Mouse (Mus musculus) CD4-positive helper T cell, adult 2 months (primary cell): ENCODE measurements around the gene Hyou1.
"Not testable (repeated sequence)": the region's sequence is repeated elsewhere in the genome, so short reads cannot be mapped to it uniquely, and the experiment has no call there.

ENCODE experiments used
- DNase-seq: peaks from one replicate; pipeline ENCODE4 v3.0.0-alpha.2; 2012; ENCODE audit warnings: low read depth, missing footprints, low spot score

Hyou1 gene

DNA sequence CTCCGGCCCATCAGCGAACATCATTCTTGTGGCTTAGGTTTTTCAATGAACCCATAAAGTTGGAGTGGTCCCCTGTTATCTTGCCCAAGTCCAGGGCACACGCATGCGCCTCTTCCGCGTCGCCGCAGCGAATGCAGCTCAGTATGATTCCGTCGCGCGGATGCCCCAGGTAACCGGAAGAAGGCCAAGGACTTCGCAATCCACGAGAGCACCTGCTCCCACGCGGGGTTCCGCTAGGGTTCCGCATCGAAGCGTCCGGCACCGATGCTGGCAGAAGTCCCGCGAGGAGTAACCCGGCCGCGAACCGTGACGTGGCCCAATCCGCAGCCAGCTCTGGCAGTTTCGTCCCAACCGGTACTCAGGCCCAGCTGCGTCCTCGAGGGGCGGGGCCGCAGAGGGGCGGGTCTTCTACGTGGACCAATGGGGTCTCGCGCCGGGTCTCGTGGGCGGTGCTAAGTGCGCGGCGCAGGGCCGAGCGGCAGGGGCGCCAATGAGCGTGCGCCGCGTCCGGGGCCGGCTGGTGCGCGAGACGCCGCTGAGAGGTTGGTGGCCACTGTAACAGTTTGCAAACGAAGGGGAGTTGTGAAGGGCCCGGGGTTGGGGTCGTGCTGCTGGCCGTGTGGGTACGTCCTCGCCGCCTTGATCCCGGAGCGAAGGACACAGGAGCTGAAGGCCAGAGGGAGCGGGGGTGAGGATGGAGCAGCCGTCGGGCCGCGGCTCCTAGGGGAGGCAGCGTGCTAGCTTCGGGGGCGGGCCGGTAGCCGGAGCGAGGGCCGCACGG is at the start of gene Hyou1:
Gene Hyou1, plus strand, starts transcription at position 437 of the 781 bp plus-strand sequence.
- peak; percentile 99 for DNase-seq

DNA sequence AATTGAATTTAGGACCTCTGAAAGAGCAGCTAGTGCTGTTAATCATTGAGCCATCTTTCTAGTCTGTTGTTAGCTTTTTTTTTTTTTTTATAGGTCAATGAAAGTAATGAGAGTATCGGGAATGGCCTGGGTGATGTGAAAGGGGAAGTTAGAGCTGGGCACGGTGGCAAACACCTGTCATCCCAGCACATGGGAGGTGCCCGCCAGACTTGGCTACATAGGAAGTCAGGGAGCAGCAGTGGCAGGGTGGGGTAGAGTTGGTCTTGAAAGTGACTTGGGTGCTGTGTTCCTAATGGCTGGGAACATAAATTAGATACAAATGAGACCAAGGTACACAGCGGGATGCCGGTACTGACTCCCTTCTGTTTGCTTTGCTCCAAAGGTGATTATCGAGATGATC is 48.6 kb upstream of the Hyou1 start:
- no peak for DNase-seq

DNA sequence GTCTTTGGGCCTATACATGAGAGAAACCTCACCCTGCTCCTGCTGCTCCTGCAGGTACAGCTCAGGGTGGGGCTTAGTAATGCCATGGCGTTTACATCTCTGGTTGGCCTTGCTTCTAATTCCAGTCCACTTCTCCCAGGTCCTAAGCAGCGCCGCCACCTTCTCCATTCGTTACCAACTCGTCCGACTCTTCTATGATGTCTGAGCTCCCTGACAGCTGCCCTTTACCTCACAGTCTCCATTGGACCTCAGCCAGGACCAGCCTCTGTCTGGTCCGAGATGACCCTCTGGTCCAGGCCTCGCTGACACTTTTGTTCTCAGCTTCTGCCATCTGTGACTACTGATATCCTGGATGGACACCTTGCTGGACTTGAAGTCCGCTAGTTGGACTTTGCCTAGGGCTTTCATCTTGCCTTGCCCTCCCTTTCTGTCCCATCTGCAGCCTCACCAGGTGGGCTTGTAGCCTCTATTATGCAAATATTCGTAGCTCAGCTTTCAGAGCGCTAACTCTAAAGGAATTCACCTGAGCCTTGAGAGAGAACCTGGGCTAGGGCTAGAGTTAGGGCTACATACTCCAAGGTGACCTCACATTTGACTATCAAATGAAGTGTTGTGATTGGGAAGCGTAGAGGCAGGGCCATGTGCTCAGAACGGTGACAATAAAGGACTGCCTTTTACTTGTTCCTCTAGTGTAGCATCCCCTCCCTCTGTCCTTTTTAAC is 46.2 kb upstream of the Hyou1 start:
- DNase-seq = no peak

DNA sequence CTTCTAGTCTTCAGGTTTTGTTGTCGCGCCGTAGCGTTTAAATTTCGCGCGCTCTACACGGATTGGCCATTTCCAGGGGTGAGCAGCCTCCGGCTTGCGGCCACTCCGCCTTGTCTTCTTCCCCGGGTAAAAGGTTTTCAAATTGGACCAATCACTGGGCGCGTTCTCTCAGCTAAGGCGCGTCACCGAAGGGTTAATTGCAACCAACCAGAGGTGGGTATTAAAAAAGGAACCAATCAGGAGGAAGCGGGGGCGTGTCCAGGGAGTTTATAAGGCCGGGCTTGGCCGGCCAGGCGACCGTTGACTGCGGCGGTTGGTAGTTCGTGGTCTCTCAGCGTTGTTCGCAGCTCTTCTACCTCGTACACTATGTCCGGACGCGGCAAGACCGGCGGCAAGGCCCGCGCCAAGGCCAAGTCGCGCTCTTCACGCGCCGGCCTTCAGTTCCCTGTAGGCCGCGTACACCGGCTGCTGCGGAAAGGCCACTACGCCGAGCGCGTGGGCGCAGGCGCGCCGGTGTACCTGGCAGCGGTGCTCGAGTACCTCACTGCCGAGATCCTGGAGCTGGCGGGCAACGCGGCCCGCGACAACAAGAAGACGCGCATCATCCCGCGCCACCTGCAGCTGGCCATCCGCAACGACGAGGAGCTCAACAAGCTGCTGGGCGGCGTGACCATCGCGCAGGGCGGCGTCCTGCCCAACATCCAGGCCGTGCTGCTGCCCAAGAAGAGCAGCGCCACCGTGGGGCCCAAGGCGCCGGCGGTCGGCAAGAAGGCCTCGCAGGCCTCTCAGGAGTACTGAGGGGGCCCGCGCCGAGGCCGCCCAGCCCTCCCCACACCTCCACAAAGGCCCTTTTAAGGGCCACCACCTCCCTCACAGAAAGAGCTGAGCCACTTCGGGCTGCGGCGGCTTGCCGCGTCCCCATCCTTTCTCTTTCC is 44.6 kb upstream of the Hyou1 start, which contains the start of gene H2afx:
Gene H2afx, plus strand, starts transcription at position 299 of the 935 bp plus-strand sequence.
- peak; percentile 99 for DNase-seq

DNA sequence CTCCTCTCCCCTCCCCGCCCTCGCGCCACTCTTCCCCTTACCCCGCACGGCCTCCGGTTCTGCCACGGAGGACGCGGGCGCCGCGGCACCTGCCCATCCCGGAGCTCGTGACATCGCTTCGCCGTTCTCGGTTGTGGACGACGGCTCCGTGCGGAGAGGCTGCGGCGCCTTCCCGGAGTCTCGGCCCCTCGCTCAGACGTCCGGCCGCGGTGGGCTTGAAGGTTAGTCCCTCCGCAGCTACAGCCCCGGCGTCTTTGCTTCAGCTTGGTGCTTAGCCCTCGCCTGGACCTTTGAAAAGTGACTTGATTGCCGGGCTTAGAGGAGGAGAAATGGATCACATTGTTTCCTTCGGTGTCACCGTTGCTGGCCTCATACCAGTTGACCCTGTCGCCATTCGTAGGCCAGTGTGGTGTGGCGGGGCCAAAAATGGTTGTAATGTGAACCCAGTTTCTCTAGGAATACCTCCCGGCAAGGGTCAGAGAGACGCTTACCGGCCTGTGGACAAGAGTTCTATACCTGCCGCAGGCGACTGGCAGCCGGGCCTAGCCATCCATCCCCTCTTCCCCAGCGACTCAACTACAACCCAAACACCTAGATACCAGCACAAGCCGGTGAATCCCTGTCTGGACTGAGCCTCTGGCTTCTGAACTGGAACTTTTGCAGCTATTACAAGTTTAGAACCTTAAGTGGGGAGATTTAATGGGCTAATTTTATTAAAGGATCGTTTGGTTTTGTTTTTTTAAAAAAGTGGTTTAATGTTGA is 43.8 kb upstream of the Hyou1 start:
- peak; percentile 32 for DNase-seq

DNA sequence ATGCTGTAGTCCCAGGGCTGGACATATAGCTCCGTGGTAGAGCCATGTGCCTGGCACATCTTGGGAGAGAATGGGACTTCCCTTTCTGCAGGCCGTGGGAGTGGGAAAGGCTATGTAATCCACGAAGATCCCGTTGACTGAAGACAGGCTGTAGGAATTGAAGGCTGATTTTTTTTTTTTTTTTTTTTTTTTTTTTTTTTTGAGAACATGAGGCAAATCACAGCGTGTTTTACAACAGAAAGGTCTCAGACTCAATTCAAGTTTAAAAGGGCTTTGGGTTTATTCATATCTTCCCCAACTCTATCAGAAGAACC is 43.2 kb upstream of the Hyou1 start:
- DNase-seq = no peak

DNA sequence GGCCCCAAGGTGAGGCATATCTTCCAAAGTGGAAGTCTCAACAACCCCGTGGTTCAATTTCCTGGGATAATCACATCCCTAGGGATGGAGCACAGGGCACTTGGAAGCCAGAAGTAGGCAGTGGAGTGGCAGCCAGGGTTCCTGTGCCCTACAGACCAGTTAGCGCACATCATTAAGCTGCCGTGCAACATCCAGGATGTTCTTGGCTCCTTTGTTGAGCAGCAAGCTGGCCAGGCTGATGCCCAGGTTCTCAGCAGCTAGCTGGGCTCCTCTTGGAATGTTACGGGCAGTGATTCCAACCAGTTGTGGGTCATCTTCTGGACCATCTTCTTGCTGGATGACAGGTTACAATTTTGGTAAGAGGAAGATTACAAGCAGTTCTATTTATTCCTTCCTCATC is 42.8 kb upstream of the Hyou1 start:
- not testable (repeated sequence) for DNase-seq

DNA sequence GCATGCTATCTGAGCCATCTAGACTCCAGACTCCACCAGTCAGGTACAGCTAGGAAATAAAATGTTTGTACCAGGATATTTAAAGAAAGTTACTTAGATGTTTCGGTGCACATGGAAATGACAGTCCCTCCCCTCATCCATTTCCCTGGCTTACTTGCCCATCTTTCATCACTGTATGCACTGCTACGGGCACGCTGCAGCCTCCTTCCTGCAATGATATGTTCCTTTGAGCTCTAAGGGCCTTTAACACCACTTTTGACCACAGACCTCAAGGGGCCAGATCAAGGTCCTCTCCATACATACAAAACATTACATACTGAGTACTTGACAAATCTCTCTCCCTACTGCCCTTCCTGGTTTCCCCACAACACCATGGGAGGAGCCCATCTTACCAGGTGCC is 42.3 kb upstream of the Hyou1 start:
- no peak for DNase-seq

DNA sequence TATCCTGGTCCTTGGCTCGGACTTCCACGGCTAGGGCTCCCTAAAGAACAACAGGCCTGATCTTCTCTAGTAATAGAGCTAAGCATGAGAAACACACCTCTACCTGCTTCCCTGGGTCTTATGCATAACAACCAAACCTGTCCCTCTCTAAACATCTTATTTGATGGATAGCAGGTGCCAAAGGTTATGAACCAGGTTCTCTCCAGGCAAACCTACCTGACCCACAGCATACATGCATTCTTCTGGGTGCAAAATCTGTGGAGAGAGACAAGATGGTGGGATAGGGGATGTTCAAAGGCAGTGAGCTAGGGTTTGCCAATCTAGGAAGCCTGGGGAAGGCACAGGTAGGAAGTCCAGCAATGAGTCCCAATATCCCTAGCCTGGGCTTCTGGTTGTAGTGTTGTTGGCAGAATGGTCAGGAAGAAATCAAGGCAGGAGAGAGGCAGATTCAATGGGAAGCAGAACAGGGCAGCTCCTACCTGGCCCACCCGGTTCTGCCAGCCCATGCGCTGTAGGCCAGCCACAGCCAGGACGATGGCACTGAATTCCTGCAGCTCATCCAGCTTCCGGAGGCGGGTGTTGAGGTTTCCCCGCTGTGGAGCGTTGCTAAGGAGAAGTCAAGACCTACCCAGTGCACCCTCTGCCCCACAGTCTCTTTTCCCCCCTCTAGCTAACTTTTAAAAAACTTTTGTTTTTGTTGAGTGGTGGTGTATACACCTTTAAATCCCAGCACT is 41.7 kb upstream of the Hyou1 start:
- DNase-seq = no peak

DNA sequence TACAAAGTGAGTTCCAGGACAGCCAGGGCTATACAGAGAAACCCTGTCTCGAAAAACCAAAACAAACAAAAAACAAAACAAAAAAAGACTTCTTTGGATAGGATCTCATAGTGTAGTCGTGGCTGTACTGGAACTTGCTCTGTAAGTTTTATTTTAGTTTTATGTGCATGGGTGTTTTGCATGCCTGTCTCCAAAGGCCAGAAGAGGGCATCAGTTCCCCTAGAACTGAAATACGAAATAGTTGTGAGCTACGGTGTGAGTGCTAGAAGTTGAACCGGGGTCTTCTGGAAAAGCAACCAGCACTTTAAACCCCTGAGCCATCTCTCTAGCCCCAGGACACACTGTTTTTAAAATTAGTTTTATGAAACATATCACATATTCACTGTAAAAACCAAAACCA is 40.7 kb upstream of the Hyou1 start:
- DNase-seq = no peak

DNA sequence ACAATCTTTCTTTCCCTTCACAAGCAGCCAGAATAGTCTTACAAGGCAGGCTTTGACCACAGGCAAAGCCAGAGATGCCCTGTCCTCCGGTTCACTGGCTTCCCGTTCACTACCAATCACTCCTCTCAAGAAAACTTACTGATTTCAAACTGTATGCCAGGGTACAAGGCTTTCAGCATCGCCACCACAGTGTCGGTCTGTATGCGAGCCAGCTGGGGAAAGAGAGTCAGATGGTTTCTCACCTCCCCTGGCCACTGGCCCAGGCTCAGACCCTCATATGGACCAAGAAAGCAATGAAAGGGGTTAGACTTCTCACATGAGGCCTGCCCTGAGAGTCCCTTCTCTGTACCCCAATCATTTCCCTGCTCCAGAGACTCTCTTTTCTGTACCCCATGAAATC is 37.8 kb upstream of the Hyou1 start:
- DNase-seq = no peak

DNA sequence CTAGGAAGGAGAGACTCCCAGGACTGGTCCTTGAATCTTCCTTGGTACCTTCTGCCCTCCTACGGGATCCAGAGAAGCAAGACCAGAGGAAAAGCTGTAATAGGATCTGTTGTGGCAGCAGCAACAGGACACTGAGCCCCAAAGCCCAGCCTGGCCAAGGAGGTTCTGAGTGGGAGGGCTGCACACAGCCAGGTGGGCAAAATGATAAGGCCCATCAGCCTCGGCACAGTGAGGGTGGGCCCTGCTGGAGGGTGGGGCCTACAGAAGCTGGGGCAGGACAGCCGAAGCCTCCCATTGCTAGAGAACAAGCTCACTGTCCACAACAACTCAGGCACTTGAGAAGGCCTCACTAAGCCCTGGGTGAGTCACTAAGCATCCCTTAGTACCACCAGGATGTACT is 37.1 kb upstream of the Hyou1 start:
- no peak for DNase-seq

DNA sequence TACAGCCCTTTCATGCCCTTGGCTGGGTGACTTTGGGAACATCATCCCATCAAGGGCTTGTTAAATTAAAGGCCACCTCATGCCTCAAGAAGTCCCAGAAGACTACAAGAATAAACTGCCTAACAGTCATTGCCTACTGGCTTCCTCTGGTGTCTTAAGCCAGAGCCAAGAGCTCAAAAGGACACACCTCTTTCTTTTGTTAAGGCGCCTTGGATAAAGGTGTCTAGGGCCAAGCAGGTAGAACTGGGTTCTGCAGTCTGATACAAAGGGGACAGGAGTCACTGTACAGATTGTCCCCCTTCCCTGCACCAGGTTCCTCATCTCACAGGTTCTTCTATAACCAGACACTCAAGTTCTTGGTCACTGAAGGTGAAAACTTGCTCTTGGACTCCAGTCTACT is 36.7 kb upstream of the Hyou1 start:
- DNase-seq = no peak

DNA sequence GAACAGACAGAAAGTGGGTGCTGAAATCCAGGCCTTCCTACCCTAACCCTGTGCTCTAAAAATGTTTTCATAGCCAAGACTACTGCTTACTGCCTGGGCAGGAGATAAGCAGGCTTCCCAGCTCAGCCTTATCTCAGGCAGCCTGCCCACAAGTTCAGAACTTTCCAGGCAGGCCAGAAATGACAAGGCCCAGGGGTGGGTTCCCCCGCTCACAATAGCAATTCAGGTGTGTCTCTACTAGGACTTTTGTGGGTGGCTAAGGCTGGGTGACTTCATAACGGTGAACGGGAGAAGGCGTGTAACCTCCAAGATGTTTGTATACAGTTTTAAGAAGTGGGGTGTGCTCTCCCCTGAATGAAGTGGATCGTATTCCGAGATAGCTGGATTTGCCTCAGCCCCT is 36.0 kb upstream of the Hyou1 start:
- DNase-seq = no peak

DNA sequence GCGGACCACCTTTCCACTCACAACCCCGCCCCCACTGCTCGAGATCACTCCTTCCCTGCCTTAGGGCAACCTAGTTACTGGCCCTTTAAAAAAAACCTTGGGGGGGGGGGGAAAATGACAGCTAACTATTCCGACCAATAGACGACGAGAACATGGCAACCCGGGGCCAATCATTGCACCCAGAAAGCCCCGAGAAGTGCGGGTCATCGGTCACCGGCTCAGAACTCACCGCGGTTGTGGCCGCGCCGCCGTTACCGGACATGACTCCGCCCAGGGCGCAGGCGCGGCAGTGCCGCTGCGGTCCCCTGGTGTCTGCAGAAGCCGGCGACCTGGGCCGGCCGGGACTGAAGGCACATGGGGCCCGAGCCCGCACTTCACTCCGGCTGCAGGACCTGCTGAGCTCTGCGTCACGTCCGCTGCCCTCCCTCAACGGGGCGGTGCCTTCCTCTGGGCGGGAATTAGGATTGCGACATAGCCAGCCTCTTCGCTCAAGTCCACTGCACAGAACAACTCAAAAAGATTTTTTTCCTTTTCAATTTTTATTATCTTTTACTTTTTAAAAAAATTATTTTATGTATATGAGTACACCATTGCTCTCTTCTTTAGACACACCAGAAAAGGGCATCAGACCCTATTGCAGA is 35.4 kb upstream of the Hyou1 start, which contains the start of gene Hmbs:
Gene Hmbs, minus strand, starts transcription at position 448 of the 641 bp plus-strand sequence.
- peak; percentile 92 for DNase-seq

DNA sequence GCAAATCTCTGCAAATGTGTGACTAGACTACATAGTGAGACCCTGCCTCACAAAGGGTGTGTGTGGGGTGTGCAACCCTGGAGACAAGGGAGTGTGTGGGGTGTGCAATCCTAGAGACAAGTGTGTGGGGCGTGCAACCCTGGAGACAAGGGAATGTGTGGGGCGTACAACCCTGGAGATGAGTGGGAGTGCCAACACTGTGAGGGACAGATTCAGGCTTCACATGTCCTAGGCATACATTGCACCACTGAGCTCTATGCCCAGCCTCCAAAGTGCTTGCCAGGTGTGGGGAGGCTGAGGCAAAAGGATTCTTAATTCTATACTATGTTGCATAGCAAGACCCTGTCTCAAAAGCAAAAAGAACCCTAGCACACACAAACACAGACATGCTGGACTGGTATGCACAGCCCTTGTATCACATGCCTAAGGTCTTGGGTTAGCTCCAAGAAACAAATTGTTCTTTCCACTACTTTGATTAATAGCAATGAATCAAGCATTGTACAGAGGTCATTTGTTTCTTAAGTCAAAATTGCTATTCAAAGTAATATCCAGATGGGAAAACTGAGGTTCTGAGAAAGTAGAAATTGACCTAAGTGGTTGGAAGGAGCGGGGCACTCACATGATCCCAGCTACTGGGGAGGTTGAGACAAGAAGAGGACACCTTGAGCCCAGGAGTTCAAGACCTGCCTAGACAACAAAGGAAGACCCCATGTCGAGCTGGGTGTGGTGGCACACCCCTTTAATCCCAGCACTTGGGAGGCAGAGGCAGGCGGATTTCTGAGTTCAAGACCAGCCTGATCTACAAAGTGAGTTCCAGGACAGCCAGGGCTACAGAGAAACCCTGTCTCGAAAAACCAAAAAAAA is 33.5 kb upstream of the Hyou1 start:
- DNase-seq = no peak

DNA sequence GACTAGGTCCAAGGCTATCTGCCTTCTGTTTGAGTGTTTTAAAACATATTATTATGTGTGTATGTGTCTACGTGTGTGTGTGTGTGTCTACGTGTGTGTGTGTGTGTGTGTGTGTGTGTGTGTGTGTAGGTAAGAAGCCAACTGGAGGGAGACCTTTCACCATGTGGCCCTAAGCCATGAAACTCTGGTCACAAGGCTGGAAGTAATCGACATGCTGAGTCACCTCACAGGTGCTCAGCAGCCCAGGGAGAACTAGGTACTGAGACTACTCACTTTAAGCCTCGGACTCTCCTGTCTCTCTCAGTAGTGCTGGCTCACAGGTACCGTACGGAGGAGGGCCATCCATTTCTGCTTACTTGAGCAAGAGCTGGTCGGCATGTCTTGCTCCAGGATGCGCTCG is 32.1 kb upstream of the Hyou1 start:
- DNase-seq = no peak

DNA sequence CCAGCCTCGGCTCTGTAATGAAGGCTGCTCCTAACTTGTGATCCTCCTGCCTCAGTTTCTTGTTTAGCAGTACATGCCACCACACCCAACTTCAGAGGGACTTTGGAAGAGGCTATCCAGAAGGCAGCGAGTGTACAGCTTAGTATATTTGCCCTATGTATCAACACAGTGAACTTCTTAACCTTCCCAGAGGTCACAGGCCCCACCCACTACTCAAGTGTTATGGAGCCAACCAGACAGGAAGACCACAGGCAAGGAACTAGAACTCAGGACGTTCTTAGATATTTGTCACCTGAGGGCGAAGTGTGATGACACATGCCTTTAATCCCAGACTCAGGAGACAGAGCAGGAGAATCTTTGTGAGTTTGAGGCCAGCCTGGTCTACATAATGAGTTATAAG is 31.7 kb upstream of the Hyou1 start:
- DNase-seq = no peak

DNA sequence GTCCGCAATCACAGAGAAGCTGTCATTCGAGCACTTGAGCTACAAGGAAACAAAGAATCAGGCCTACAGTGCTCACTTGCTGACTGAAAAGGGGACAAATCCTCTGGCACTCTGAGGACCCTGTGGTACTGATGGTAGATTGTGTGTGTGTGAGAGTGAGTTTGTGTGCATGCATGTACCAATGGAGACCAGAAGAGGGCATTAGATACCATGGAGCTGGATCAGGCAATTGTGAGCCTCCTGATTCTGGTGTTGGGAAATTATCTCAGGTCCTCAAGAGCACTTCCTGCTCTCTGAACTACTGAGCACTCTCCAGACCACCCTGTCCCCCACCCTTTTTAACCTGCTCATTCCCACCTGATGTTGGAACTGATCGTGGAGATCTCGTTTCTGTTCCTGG is 30.7 kb upstream of the Hyou1 start:
- no peak for DNase-seq
